Mouse (Mus musculus): Measurements from ENCODE around the gene Ccdc137. TPM values are rescaled to one million over a fixed set of nuclear protein-coding genes. Genes with fewer than 3 reads are reported as not detected.

Ccdc137 gene
- total RNA-seq, 2 experiments from 2014 or later, result 2.1 to 16.8 TPM

DNA sequence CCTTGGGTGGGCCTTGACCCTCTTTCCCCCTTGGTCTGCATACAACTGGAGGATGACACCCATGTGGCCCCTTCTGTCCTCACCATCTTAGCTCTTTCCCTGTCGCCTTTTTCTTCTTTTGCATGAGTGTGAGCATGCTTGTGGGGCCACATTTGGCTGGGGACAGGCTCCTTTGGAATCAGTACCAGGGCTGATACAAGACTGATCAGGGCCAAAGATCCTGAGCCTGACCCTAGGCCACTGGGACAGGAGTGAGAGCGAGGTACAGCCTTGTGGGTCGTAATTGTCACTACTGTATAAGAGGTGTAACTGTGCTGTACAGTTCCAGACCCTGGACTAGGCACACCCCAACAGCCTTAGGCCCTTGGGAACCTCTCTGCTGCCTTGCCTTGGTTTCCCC is 36.0 kb downstream of the Ccdc137 start:
- no peak for ATAC-seq (replicated peaks; ENCODE audit: low FRiP score, poor library complexity, severe bottlenecking)

DNA sequence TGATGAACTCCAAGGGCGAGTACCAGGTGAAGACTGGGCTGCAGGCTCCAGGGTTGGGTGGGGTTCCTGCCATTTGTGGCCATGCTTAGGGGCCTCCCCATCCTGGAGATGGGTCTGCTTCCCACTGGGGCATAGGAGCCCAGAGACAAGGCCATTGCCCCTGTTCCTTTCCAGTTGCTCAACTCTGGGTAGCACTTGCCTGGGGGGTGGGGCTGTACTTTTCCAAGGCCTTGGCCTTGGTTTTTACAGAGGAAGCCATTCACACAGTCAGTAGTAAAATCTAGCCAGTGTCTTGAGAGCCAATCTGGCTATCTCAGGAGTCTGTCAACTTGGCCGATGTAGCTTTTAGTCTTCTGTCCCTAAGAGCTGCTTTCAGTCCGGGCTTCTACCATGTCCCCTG is 39.5 kb downstream of the Ccdc137 start:
- ATAC-seq (replicated peaks; ENCODE audit: low FRiP score, poor library complexity, severe bottlenecking), result no peak

DNA sequence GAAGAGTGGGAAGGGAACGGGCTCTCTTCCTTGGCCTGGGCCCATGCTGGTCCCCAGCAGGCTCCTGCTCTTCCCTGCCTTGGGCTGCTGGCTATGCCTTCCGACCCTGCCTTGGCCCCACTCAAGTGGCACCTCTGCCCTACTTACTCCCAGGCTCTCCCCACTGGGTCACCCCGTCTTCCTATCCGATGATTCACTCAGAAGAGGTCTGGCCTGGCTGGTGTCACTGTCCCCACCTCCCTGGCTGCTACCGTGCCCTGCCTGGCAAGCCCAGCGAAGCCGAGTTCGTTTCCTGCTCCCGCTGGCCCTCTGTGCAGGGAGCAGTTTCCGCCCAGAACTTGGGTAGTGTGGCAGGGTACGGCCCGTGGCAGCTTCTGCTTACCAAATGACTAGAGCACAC is 40.3 kb downstream of the Ccdc137 start:
- ATAC-seq (replicated peaks; ENCODE audit: low FRiP score, poor library complexity, severe bottlenecking), result no peak

DNA sequence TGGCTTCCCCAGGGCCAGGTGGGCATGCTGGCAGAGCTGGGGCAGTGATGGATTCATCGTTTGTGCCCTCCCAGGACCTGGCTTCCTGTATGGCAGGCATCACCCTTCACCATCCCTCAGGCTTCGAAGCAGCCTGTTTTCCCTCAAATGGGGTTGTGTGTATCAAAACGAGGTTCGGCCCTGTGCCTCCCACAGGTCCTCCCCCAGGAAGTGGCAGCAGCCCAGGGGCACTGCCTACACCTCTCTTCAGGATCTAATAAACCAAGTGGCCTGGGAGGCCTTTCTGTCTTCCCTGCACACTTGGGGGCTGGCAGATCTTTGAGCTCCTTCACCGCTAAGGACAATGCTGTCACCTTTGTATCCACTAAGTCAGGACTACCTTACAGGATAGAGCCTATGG is 41.0 kb downstream of the Ccdc137 start:
- no peak for ATAC-seq (replicated peaks; ENCODE audit: low FRiP score, poor library complexity, severe bottlenecking)

DNA sequence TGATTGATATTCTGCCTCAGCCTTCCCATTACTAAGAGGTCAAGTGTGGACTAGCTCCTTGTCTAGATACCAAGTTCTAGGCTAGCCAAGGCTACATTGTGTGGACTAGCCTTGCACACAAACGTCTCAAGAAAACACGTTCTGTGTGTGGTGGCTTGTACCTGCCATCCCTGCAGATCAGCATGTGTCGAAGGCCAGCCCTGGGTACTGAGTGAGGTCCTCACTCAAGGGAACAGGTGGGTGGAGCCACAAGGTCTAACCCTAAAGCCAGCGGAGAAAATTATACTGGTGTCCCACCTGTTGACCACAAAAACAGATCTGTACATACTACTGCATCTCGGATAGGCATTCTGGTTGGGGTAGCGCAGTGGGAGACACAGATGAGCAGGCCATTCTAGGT is 42.0 kb downstream of the Ccdc137 start:
- ATAC-seq (replicated peaks; ENCODE audit: low FRiP score, poor library complexity, severe bottlenecking), result no peak

DNA sequence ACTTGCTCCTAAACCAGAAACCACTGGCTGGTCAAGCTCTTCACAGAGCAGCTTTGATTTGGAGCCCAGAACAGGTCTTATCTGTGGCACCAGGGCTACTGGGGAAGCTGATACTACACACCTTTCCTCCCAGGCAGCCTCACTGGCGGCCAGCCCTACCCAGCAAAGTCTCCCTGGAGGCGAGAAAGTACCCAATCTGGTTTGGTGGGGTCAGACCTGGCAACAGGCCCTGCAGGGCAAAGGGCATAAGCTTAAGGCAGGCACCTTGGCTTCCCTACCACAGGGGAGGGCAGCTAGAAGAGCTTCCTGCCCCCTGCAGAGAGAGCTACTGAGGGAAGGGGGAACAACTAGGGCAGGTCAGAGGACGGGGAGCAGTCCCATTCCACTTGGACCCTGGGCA is 42.4 kb downstream of the Ccdc137 start:
- no peak for ATAC-seq (replicated peaks; ENCODE audit: low FRiP score, poor library complexity, severe bottlenecking)

DNA sequence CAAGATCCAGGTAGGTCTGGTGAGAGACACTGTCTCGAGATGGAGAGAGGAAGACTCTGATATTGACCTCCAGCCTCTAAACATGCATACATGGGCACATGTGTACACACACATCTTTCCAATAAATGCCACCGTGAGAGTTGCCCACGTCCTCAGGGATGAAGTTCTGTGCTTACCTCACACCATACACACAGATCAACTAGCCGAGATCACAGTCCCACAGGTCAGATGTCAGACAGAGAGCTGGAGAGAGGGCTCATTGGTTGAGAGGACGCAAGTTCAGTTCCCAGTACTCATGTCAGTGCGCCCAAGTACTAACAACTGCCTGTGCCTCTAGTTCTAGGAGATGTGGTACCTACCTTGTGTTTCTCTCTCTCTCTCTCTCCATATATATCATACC is 43.1 kb downstream of the Ccdc137 start:
- ATAC-seq (replicated peaks; ENCODE audit: low FRiP score, poor library complexity, severe bottlenecking), result no peak

DNA sequence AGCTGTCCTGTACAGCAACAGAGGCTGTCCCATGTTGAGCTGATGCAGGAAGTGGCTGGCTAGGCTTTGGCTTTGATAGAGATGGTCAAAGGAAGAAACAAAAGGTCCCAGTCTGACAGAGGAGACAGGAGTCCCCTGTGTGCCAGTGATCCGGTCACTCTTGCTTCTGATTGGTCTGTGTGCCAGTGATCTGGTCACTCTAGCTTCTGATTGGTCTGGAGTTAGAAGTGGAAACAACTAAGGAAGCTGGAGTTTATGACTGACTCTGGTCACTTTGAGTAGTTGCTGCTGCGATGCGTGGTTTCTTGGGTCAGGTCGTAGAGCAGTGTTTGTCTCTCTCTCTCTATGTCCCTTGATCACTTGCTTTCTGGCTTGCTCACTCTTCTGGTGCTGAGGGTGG is 43.8 kb downstream of the Ccdc137 start:
- ATAC-seq (replicated peaks; ENCODE audit: low FRiP score, poor library complexity, severe bottlenecking), result no peak

DNA sequence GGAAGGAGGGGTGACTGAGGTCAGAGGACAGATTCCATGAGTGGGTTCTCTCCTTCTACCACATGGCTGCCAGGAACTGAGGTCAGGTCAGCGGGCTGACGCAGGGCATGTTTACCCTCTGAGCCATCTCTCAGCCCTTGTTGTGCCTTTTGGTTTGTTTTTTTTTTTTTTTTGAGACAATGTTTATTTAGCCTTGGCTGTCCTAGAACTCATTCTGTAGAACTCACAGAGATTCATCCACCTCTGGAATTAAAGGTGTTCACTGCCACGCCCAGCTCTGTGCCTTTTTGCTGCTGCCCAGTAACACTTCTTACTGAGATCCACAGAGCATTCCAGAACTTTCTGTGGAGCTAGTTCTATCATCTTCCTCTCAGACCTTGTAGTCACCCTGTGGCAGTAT is 47.7 kb downstream of the Ccdc137 start:
- no peak for ATAC-seq (replicated peaks; ENCODE audit: low FRiP score, poor library complexity, severe bottlenecking)

DNA sequence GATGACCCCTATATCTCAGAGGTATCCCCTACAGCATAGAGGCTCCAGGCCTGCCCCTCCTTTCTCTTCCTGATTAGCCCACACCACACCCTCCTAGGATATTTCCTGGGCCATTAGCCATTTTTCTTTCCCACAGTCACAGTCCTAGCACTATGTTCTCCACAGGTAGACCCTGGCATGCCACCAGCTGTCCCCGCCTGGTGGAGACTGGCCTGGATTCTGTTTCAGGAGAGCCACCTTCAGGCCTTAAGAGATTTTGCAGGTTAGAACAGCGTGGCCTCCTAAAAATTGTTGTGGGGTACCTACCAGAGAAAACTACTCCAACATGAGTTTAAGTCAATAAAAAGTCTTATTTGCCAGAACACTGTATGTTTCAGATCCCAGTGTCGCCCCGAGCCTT is 49.0 kb downstream of the Ccdc137 start:
- ATAC-seq (replicated peaks; ENCODE audit: low FRiP score, poor library complexity, severe bottlenecking), result peak; percentile 19; the same call in 1 of the 2 replicates

DNA sequence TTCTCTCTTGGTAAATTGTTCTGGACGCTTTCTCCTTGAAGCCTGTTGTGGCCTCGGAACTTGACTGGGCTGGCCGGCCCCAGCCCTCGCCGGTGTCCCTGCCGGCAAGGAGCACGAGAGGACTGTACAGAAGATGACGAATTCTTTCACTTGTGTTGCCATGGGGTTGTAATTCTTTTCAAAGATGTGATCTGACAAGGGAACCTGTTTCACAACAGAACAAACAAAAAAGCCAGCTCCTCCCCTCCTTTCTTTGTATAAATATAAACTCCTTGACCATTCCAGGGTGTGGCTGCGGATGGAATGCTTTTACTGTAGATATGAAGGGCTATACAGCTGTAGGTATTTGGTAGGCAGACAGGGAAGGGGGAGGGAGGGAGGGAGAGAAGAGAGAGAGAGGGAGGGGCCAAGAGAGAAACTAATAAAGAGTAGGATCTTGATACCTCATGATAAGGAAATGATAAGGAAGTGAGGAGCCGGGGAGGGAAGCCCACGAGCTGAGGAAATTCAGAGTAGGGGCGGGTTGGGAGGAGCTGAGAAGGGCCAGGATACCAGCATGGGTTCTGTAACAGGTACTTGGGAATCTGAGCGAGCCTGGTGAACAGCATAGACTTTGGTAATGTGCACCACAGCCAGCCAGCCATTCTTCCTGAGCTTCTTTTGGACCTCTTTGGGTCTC is 49.8 kb downstream of the Ccdc137 start:
- ATAC-seq (replicated peaks; ENCODE audit: low FRiP score, poor library complexity, severe bottlenecking), result no peak

DNA sequence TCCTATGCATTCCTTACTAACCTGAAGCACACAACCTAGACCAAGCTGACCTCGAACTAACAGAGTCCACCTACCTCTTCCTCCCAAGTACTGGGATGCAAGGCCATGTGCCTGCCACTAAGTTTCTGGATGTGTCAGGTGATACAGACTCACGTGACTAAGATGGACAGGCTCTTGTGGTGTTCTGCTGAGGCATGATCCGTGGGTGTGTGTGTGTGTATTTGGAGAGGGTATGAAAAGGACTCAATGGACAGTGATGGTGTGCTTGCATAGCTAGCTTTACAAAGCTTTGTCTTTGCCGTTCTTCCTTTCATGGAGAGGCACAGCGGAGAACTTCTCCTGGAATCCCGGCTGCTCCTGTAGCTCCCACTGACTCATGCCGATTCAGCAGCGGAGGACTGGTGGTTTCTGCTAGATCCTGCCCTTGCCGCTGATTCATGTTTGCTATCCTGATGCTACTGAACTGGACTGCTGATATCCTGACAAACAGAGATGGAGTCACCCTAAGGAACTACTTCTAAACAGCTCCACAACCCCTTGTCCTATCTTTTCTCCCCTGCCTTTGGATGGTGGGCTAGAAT is 50.5 kb downstream of the Ccdc137 start:
- no peak for ATAC-seq (replicated peaks; ENCODE audit: low FRiP score, poor library complexity, severe bottlenecking)

DNA sequence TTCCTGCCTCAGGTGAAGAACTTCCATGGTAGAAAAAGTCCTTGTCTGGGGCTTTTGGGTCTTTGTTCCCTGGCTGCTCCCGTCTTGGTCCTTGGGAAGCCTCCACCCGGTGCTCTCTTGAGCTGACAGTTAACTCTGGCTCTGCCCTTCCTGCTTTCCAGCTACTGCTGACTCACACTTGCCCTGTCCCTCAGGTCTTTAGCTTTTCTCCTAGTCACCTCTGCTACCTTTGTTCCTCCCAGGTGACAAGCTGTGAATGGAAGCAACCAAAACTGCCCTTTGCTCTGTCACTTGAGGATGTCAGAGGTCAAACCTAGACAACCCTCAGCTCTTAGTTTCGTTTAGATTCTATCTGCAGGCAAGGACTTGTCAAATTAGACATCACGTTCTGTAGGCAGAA is 52.0 kb downstream of the Ccdc137 start:
- peak; percentile 50; the same call in 1 of the 2 replicates for ATAC-seq (replicated peaks; ENCODE audit: low FRiP score, poor library complexity, severe bottlenecking)

DNA sequence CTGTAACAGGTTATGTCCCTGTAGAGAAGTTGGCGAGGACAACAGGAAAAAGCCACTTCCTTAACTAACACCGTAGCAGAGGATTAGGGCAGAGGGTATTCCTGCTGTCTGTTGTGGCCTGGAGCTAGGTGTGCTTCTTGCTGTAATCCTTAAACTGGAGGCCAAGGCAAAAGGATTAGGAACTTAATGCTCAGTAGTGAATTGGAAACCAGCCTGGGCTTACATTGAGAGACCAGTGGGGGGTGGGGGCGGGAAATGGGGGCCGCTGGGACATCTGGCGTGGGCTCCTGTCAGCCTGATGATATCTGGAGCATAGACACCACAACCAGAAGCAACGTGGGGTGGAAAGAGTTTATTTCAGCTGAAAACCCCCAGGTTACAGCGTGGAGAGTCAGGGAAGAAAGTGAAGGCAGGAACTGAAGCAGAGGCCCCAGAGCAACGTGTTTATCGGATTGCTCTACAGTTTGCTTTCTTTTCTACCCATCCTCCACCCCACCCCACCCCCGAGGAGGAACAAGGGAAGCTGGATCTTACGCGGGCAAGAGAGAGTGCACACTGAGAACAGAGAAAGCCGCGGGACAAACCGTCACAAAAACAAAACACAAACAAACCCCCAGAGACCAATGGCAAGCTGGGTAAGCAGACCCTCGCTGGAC is 52.6 kb downstream of the Ccdc137 start:
- ATAC-seq (replicated peaks; ENCODE audit: low FRiP score, poor library complexity, severe bottlenecking), result 0 out of 2 replicates have a peak, but pooled peaks have one; percentile 42

DNA sequence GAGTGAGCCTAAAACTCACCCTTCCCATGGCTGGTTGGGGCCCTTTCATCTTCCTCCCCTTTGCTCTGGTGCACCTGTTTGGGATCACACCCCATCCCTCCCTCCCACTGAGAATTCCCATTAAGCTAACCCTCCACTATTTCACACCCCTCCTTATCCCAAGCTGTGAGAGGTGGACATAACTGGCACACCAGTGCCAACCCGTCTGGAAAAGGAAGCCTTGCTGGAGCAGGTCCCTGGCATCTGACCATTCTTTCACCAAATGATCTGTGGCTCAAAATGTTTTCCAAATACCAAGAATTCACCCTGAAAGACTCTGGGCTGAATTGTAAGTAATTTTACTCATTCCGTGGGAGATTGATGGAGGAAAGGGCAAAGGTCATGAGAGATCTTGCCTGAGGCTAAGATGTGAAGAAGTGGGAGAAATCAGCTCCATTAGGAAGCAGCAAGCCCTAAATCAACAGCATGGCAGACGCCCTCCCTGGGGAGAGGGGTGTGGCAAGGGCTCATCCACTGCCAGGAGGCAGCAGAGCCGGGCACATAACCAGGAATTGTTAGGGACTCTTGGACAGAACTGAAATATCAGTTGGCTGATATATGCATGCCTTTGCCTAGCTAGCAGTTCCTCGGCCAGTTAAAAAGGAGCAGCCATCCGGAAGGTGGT is 55.0 kb downstream of the Ccdc137 start:
- ATAC-seq (replicated peaks; ENCODE audit: low FRiP score, poor library complexity, severe bottlenecking), result no peak

Other genes starting within 250 kb of the Ccdc137 start
- 2.1 and 3.3 TPM in 2 replicates for gene Bahcc1, start 225.2 kb upstream of the Ccdc137 start, total RNA-seq (2015; ENCODE audit: low replicate concordance)
- 0.84 and 2.0 TPM in 2 replicates for gene Bahcc1, start 225.2 kb upstream of the Ccdc137 start, total RNA-seq (2017; ENCODE audit: low replicate concordance)
- 637 and 655 TPM in 2 replicates for gene Actg1, start 109.6 kb upstream of the Ccdc137 start, total RNA-seq (2015; ENCODE audit: low replicate concordance)
- 301 and 341 TPM in 2 replicates for gene Actg1, start 109.6 kb upstream of the Ccdc137 start, total RNA-seq (2017; ENCODE audit: low replicate concordance)
- not detected in 2 replicates for gene Fscn2, start 96.6 kb upstream of the Ccdc137 start, total RNA-seq (2015; ENCODE audit: low replicate concordance)
- gene Fscn2, start 96.6 kb upstream of the Ccdc137 start, total RNA-seq (2017; ENCODE audit: low replicate concordance), result not detected in 2 replicates
- 0.96 and 3.6 TPM in 2 replicates for gene Faap100, start 79.4 kb upstream of the Ccdc137 start, total RNA-seq (2015; ENCODE audit: low replicate concordance)
- 1.4 and 2.9 TPM in 2 replicates for gene Faap100, start 79.4 kb upstream of the Ccdc137 start, total RNA-seq (2017; ENCODE audit: low replicate concordance)
- 16.1 and 17.6 TPM in 2 replicates for gene Nploc4, start 20.4 kb upstream of the Ccdc137 start, total RNA-seq (2015; ENCODE audit: low replicate concordance)
- gene Nploc4, start 20.4 kb upstream of the Ccdc137 start, total RNA-seq (2017; ENCODE audit: low replicate concordance), result 24.6 and 31.8 TPM in 2 replicates
- 1.3 TPM in 1 of 2 replicates, not detected in the other for gene Tspan10, start 15.5 kb upstream of the Ccdc137 start, total RNA-seq (2015; ENCODE audit: low replicate concordance)
- not detected in 2 replicates for gene Tspan10, start 15.5 kb upstream of the Ccdc137 start, total RNA-seq (2017; ENCODE audit: low replicate concordance)
- gene Pde6g, start 4.6 kb upstream of the Ccdc137 start, total RNA-seq (2015; ENCODE audit: low replicate concordance), result not detected in 2 replicates
- not detected in 2 replicates for gene Pde6g, start 4.6 kb upstream of the Ccdc137 start, total RNA-seq (2017; ENCODE audit: low replicate concordance)
- 7.3 TPM in 1 of 2 replicates, not detected in the other for gene Oxld1, start within 50 bp of the Ccdc137 start, total RNA-seq (2015; ENCODE audit: low replicate concordance)
- 6.1 and 6.9 TPM in 2 replicates for gene Oxld1, start within 50 bp of the Ccdc137 start, total RNA-seq (2017; ENCODE audit: low replicate concordance)
- gene Arl16, start 9.5 kb downstream of the Ccdc137 start, total RNA-seq (2015; ENCODE audit: low replicate concordance), result 4.2 and 5.9 TPM in 2 replicates
- gene Arl16, start 9.5 kb downstream of the Ccdc137 start, total RNA-seq (2017; ENCODE audit: low replicate concordance), result 3.3 TPM in 1 of 2 replicates, not detected in the other
- gene Mrpl12, start 26.5 kb downstream of the Ccdc137 start, total RNA-seq (2015; ENCODE audit: low replicate concordance), result 12.1 and 16.1 TPM in 2 replicates
- gene Mrpl12, start 26.5 kb downstream of the Ccdc137 start, total RNA-seq (2017; ENCODE audit: low replicate concordance), result 12.1 and 15.6 TPM in 2 replicates
- gene Slc25a10, start 33.7 kb downstream of the Ccdc137 start, total RNA-seq (2015; ENCODE audit: low replicate concordance), result 6.9 and 11.1 TPM in 2 replicates
- gene Slc25a10, start 33.7 kb downstream of the Ccdc137 start, total RNA-seq (2017; ENCODE audit: low replicate concordance), result 4.7 and 6.0 TPM in 2 replicates
- not detected in 2 replicates for gene Gcgr, start 72.6 kb downstream of the Ccdc137 start, total RNA-seq (2015; ENCODE audit: low replicate concordance)
- gene Gcgr, start 72.6 kb downstream of the Ccdc137 start, total RNA-seq (2017; ENCODE audit: low replicate concordance), result not detected in 2 replicates
- gene Mcrip1, start 91.6 kb downstream of the Ccdc137 start, total RNA-seq (2015; ENCODE audit: low replicate concordance), result 8.1 and 17.6 TPM in 2 replicates
- 3.2 and 9.6 TPM in 2 replicates for gene Mcrip1, start 91.6 kb downstream of the Ccdc137 start, total RNA-seq (2017; ENCODE audit: low replicate concordance)
- not detected in 2 replicates for gene Ppp1r27, start 93.0 kb downstream of the Ccdc137 start, total RNA-seq (2015; ENCODE audit: low replicate concordance)
- not detected in 2 replicates for gene Ppp1r27, start 93.0 kb downstream of the Ccdc137 start, total RNA-seq (2017; ENCODE audit: low replicate concordance)
- 108 and 148 TPM in 2 replicates for gene P4hb, start 115.1 kb downstream of the Ccdc137 start, total RNA-seq (2015; ENCODE audit: low replicate concordance)
- gene P4hb, start 115.1 kb downstream of the Ccdc137 start, total RNA-seq (2017; ENCODE audit: low replicate concordance), result 136 and 145 TPM in 2 replicates
- gene Arhgdia, start 123.5 kb downstream of the Ccdc137 start, total RNA-seq (2015; ENCODE audit: low replicate concordance), result 101 and 127 TPM in 2 replicates
- gene Arhgdia, start 123.5 kb downstream of the Ccdc137 start, total RNA-seq (2017; ENCODE audit: low replicate concordance), result 35.7 and 38.1 TPM in 2 replicates
- 60.6 and 67.8 TPM in 2 replicates for gene Alyref, start 140.2 kb downstream of the Ccdc137 start, total RNA-seq (2015; ENCODE audit: low replicate concordance)
- gene Alyref, start 140.2 kb downstream of the Ccdc137 start, total RNA-seq (2017; ENCODE audit: low replicate concordance), result 86.1 and 86.4 TPM in 2 replicates
- 15.0 and 16.9 TPM in 2 replicates for gene Anapc11, start 140.3 kb downstream of the Ccdc137 start, total RNA-seq (2015; ENCODE audit: low replicate concordance)
- gene Anapc11, start 140.3 kb downstream of the Ccdc137 start, total RNA-seq (2017; ENCODE audit: low replicate concordance), result 0.56 and 6.5 TPM in 2 replicates
- gene Npb, start 150.4 kb downstream of the Ccdc137 start, total RNA-seq (2015; ENCODE audit: low replicate concordance), result not detected in 2 replicates
- gene Npb, start 150.4 kb downstream of the Ccdc137 start, total RNA-seq (2017; ENCODE audit: low replicate concordance), result not detected in 2 replicates
- gene Pcyt2, start 159.8 kb downstream of the Ccdc137 start, total RNA-seq (2015; ENCODE audit: low replicate concordance), result 7.7 and 20.7 TPM in 2 replicates
- gene Pcyt2, start 159.8 kb downstream of the Ccdc137 start, total RNA-seq (2017; ENCODE audit: low replicate concordance), result 19.8 and 39.8 TPM in 2 replicates
- gene Sirt7, start 167.1 kb downstream of the Ccdc137 start, total RNA-seq (2015; ENCODE audit: low replicate concordance), result 21.9 and 26.1 TPM in 2 replicates
- 48.8 and 52.1 TPM in 2 replicates for gene Sirt7, start 167.1 kb downstream of the Ccdc137 start, total RNA-seq (2017; ENCODE audit: low replicate concordance)
- gene Mafg, start 175.5 kb downstream of the Ccdc137 start, total RNA-seq (2015; ENCODE audit: low replicate concordance), result 65.3 and 78.0 TPM in 2 replicates
- gene Mafg, start 175.5 kb downstream of the Ccdc137 start, total RNA-seq (2017; ENCODE audit: low replicate concordance), result 137 and 154 TPM in 2 replicates
- gene Pycr1, start 185.7 kb downstream of the Ccdc137 start, total RNA-seq (2015; ENCODE audit: low replicate concordance), result 2.3 TPM in 1 of 2 replicates, not detected in the other
- not detected in 2 replicates for gene Pycr1, start 185.7 kb downstream of the Ccdc137 start, total RNA-seq (2017; ENCODE audit: low replicate concordance)
- gene Myadml2, start 190.0 kb downstream of the Ccdc137 start, total RNA-seq (2015; ENCODE audit: low replicate concordance), result not detected in 2 replicates
- gene Myadml2, start 190.0 kb downstream of the Ccdc137 start, total RNA-seq (2017; ENCODE audit: low replicate concordance), result not detected in 2 replicates
- gene Notum, start 203.1 kb downstream of the Ccdc137 start, total RNA-seq (2015; ENCODE audit: low replicate concordance), result not detected in 2 replicates
- not detected in 2 replicates for gene Notum, start 203.1 kb downstream of the Ccdc137 start, total RNA-seq (2017; ENCODE audit: low replicate concordance)
- 16.7 and 17.6 TPM in 2 replicates for gene Aspscr1, start 214.9 kb downstream of the Ccdc137 start, total RNA-seq (2015; ENCODE audit: low replicate concordance)
- 10.7 and 15.9 TPM in 2 replicates for gene Aspscr1, start 214.9 kb downstream of the Ccdc137 start, total RNA-seq (2017; ENCODE audit: low replicate concordance)